Mouse (Mus musculus) hindbrain, postnatal 0 days (tissue): Measurements from ENCODE around the gene Crtc2. TPM values are rescaled to one million over a fixed set of nuclear protein-coding genes. Genes with fewer than 3 reads are reported as not detected.
"Not testable (repeated sequence)": the region's sequence is repeated elsewhere in the genome, so short reads cannot be mapped to it uniquely, and the experiment has no call there.

Experiments used
- ATAC-seq: fragments of 200-750 bp; cut with Nextera tagmentation; 2 replicates; pipeline ENCODE4 v1.8.0; 2017; ENCODE audit warnings: mild to moderate bottlenecking, moderate TSS enrichment, moderate library complexity
- DNase-seq: peaks from one replicate; pipeline ENCODE4 v3.0.0-alpha.2; 2015; ENCODE audit warnings: low spot score
- H3K27ac ChIP-seq: fragments of 300-500 bp; sonication (generic); 2 replicates; pipeline ENCODE4 v1.5.1; 2014; ENCODE audit warnings: mild to moderate bottlenecking
- H3K27me3 ChIP-seq: fragments of 300-500 bp; sonication (generic); 2 replicates; pipeline ENCODE4 v1.6.1; 2014; ENCODE audit warnings: low read length, mixed read lengths; ENCODE audit not compliant: insufficient read depth
- H3K36me3 ChIP-seq: fragments of 300-500 bp; sonication (generic); 2 replicates; pipeline ENCODE4 v1.6.1; 2014; ENCODE audit warnings: low read length, mixed read lengths; ENCODE audit not compliant: insufficient read depth
- H3K4me1 ChIP-seq: fragments of 300-500 bp; sonication (generic); 2 replicates; pipeline ENCODE4 v1.6.1; 2014; ENCODE audit warnings: antibody characterized with exemption, low read length, mixed read lengths; ENCODE audit not compliant: insufficient read depth
- H3K4me2 ChIP-seq: fragments of 300-500 bp; sonication (generic); 2 replicates; pipeline ENCODE4 v1.6.1; 2014; ENCODE audit warnings: low read depth, mild to moderate bottlenecking, low read length, moderate library complexity, mixed read lengths
- H3K4me3 ChIP-seq: fragments of 300-500 bp; sonication (generic); 2 replicates; pipeline ENCODE4 v1.5.1; 2014; ENCODE audit warnings: low read length
- H3K9ac ChIP-seq: fragments of 300-500 bp; sonication (generic); replicated peaks from 2 replicates; pipeline ENCODE4 v1.6.1; 2014; ENCODE audit warnings: mild to moderate bottlenecking, low read length, moderate library complexity, mixed read lengths
- H3K9me3 ChIP-seq: fragments of 300-500 bp; sonication (generic); 2 replicates; pipeline ENCODE4 v1.6.1; 2016; ENCODE audit warnings: low read length, mixed read lengths
- CTCF ChIP-seq: IDR thresholded peaks from 2 replicates; pipeline ENCODE4 v1.5.1; 2016; ENCODE audit warnings: antibody characterized with exemption, control low read depth, low read depth
- WGBS: fragments of 180-500 bp; shearing (Covaris S2); extraction: QIAGEN DNeasy Blood & Tissue Kit; methylation state at CpG from one replicate; pipeline ENCODE4 v1.1.7; 2014; 5-methylcytosine and 5-hydroxymethylcytosine counted together
- polyA plus RNA-seq: library from polyadenylated mRNA; unstranded; fragments of >200 nt; fragmentation: Nextera tagmentation; extraction: Ambion mirVana; gene quantifications from 2 replicates; pipeline ENCODE4 v1.2.1, GENCODE M21; 2015
- total RNA-seq: library from RNA; depleted of rRNA; stranded (reverse); fragments of >200 nt; gene quantifications from 2 replicates; pipeline ENCODE4 v1.2.3, GENCODE M21; 2014

Gene Crtc2
- total and polyA plus RNA-seq, 2 experiments from 2014 or later = 15.4 to 27.0 TPM

- WGBS = 96% methylated on average over 2 of the region's 2 CpGs
- Histone ChIP-seq H3K27ac (no peak overlapping the region), H3K27me3 (no peaks in the 10 kb centered on the region), H3K4me2 (no peak overlapping the region), H3K9me3 (no peaks in the 10 kb centered on the region), H3K36me3 (peaks cover 13% of the 10 kb centered on the region), H3K4me3 (no peak overlapping the region), H3K4me1 (no peaks in the 10 kb centered on the region), H3K9ac (no peak overlapping the region)
- DNase-seq (no peak), ATAC-seq (no peak)
- no peak for TF ChIP-seq CTCF
Measured at GRCm38 (mm10) chr3:90284150-90284549, 30.2 kb downstream of the Crtc2 start.

GRCm38 (mm10) chr3:90289403-90289802 lies 35.4 kb downstream of the Crtc2 start:
- 67% methylated on average over 3 of the region's 3 CpGs for WGBS
- ATAC-seq, DNase-seq, H3K9ac ChIP-seq, H3K4me2 ChIP-seq, H3K4me1 ChIP-seq, H3K36me3 ChIP-seq, H3K27me3 ChIP-seq, H3K27ac ChIP-seq, H3K9me3 ChIP-seq, H3K4me3 ChIP-seq: not testable (repeated sequence)

GRCm38 (mm10) chr3:90290602-90291001 lies 36.6 kb downstream of the Crtc2 start:
- no peak for TF ChIP-seq CTCF
- ATAC-seq (no peak), DNase-seq (peak; percentile 21)
- Histone ChIP-seq H3K4me3 (no peak overlapping the region), H3K9ac (no peak overlapping the region), H3K4me1 (peaks cover 12% of the 10 kb centered on the region; the same call in 1 of the 2 replicates), H3K4me2 (no peak overlapping the region), H3K9me3 (no peaks in the 10 kb centered on the region), H3K36me3 (no peaks in the 10 kb centered on the region), H3K27me3 (no peaks in the 10 kb centered on the region), H3K27ac (no peak overlapping the region)
- WGBS = 88% methylated on average over 1 of the region's 1 CpGs

GRCm38 (mm10) chr3:90291982-90292344 lies 38.0 kb downstream of the Crtc2 start:
- H3K4me1 ChIP-seq = peaks cover 12% of the 10 kb centered on the region; the same call in 1 of the 2 replicates
- peak overlapping the region; percentile 63 for H3K4me2 ChIP-seq
- H3K27me3 ChIP-seq = no peaks in the 10 kb centered on the region
- no peak for TF ChIP-seq CTCF
- peak overlapping the region; percentile 95 for H3K27ac ChIP-seq
- no peak for ATAC-seq
- H3K36me3 ChIP-seq = no peaks in the 10 kb centered on the region
- DNase-seq = no peak
- H3K9me3 ChIP-seq = no peaks in the 10 kb centered on the region
- WGBS = 37% methylated on average over 2 of the region's 2 CpGs
- H3K9ac ChIP-seq = peak overlapping the region; percentile 56
- peak overlapping the region; percentile 80 for H3K4me3 ChIP-seq

GRCm38 (mm10) chr3:90292345-90293275 lies 38.6 kb downstream of the Crtc2 start, which contains the start of gene Gatad2b:
TSS of gene Gatad2b (plus strand) at chr3:90293178.
- peak; percentile 100 for DNase-seq
- Histone ChIP-seq H3K4me2 (peak within 1 kb of the TSS; percentile 92), H3K9ac (peak within 1 kb of the TSS; percentile 95), H3K9me3 (no peaks in the 10 kb centered on the region), H3K4me1 (peaks cover 12% of the 10 kb centered on the region; the same call in 1 of the 2 replicates), H3K27ac (peak within 1 kb of the TSS; percentile 96), H3K4me3 (peak within 1 kb of the TSS; percentile 80), H3K27me3 (no peaks in the 10 kb centered on the region), H3K36me3 (no peaks in the 10 kb centered on the region)
- under 1% methylated on average over 46 of the region's 47 CpGs for WGBS
- no peak for TF ChIP-seq CTCF
- ATAC-seq = peak; percentile 99

- peak overlapping the region; percentile 96 for H3K27ac ChIP-seq
- no peaks in the 10 kb centered on the region for H3K27me3 ChIP-seq
- H3K9me3 ChIP-seq = no peaks in the 10 kb centered on the region
- H3K9ac ChIP-seq = peak overlapping the region; percentile 95
- ATAC-seq = peak; percentile 4
- H3K4me3 ChIP-seq = peak overlapping the region; percentile 80
- TF ChIP-seq CTCF = no peak
- H3K4me2 ChIP-seq = peak overlapping the region; percentile 92
- WGBS = 0% methylated on average over 33 of the region's 68 CpGs
- no peaks in the 10 kb centered on the region for H3K36me3 ChIP-seq
- DNase-seq = peak; percentile 86
- H3K4me1 ChIP-seq = peaks cover 12% of the 10 kb centered on the region; the same call in 1 of the 2 replicates
Measured at GRCm38 (mm10) chr3:90293352-90294063, 39.5 kb downstream of the Crtc2 start.
